Mouse (Mus musculus): Measurements from ENCODE around the gene Ndufb4.
"Not testable (repeated sequence)": the region's sequence is repeated elsewhere in the genome, so short reads cannot be mapped to it uniquely, and the experiment has no call there.

Gene Ndufb4

GRCm38 (mm10) chr16:37676677-37677072 lies 22.4 kb upstream of the Ndufb4 start:
- no peak for DNase-seq

- peak; percentile 70 for DNase-seq
These were observed 21.9 kb upstream of the Ndufb4 start for GRCm38 (mm10) chr16:37676024-37676676.

GRCm38 (mm10) chr16:37675326-37675725 lies 21.1 kb upstream of the Ndufb4 start:
- no peak for DNase-seq

GRCm38 (mm10) chr16:37670666-37671283 lies 16.5 kb upstream of the Ndufb4 start:
- no peak for DNase-seq

- no peak for DNase-seq
These were observed 11.2 kb upstream of the Ndufb4 start for GRCm38 (mm10) chr16:37665394-37665935.

- DNase-seq: no peak
These were observed 9.6 kb upstream of the Ndufb4 start for GRCm38 (mm10) chr16:37663643-37664459.

- no peak for DNase-seq
These were observed 2.5 kb upstream of the Ndufb4 start for GRCm38 (mm10) chr16:37656796-37657195.

- peak; percentile 34 for DNase-seq
These were observed 1.6 kb upstream of the Ndufb4 start for GRCm38 (mm10) chr16:37655756-37656347.

- no peak for DNase-seq
These were observed 690 bp upstream of the Ndufb4 start for GRCm38 (mm10) chr16:37654831-37655455.

GRCm38 (mm10) chr16:37653058-37653457 lies 1.2 kb downstream of the Ndufb4 start:
- no peak for DNase-seq

- no peak for DNase-seq
These were observed 1.6 kb downstream of the Ndufb4 start for GRCm38 (mm10) chr16:37652654-37653053.

GRCm38 (mm10) chr16:37651467-37651866 lies 2.8 kb downstream of the Ndufb4 start:
- DNase-seq: no peak

- DNase-seq: no peak
These were observed 5.2 kb downstream of the Ndufb4 start for GRCm38 (mm10) chr16:37649068-37649467.

GRCm38 (mm10) chr16:37647936-37648335 lies 6.3 kb downstream of the Ndufb4 start:
- no peak for DNase-seq

GRCm38 (mm10) chr16:37647067-37647466 lies 7.2 kb downstream of the Ndufb4 start:
- DNase-seq: no peak

GRCm38 (mm10) chr16:37645799-37646198 lies 8.5 kb downstream of the Ndufb4 start:
- DNase-seq: no peak

- DNase-seq: no peak
These were observed 9.0 kb downstream of the Ndufb4 start for GRCm38 (mm10) chr16:37645211-37645610.

- no peak for DNase-seq
These were observed 9.8 kb downstream of the Ndufb4 start for GRCm38 (mm10) chr16:37644486-37644885.

- not testable (repeated sequence) for DNase-seq
These were observed 13.7 kb downstream of the Ndufb4 start for GRCm38 (mm10) chr16:37640522-37640921.

- DNase-seq: no peak
These were observed 16.5 kb downstream of the Ndufb4 start for GRCm38 (mm10) chr16:37637802-37638201.

- DNase-seq: no peak
These were observed 18.1 kb downstream of the Ndufb4 start for GRCm38 (mm10) chr16:37636107-37636506.

- no peak for DNase-seq
These were observed 19.2 kb downstream of the Ndufb4 start for GRCm38 (mm10) chr16:37635095-37635494.

GRCm38 (mm10) chr16:37634578-37634977 lies 19.7 kb downstream of the Ndufb4 start:
- no peak for DNase-seq

All from layer of hippocampus, adult 9-11 months (tissue).